Mouse (Mus musculus) small intestine, adult 2 months (tissue): ENCODE results near the gene Plrg1.

Source experiments
- CTCF ChIP-seq: fragments of 200-500 bp; IDR thresholded peaks from 2 replicates; pipeline ENCODE4 v1.5.1; 2012; ENCODE audit warnings: low read depth, mild to moderate bottlenecking, control low read depth, inconsistent platforms, low read length, moderate library complexity, mixed read lengths; ENCODE audit not compliant: insufficient replicate concordance, insufficient read length; ENCODE audit errors: extremely low read depth
- POLR2A ChIP-seq: fragments of 200-500 bp; IDR thresholded peaks from 2 replicates; pipeline ENCODE4 v1.6.1; 2012; ENCODE audit warnings: low read depth, mild to moderate bottlenecking, control low read depth, inconsistent platforms, low read length, moderate library complexity

- TF ChIP-seq CTCF (no peak), POLR2A (no peak)
Observed at GRCm38 (mm10) chr3:83112869-83113268, 57.5 kb downstream of the Plrg1 start.
